Mouse (Mus musculus): Measurements from ENCODE around the gene Brat1.

DNA sequence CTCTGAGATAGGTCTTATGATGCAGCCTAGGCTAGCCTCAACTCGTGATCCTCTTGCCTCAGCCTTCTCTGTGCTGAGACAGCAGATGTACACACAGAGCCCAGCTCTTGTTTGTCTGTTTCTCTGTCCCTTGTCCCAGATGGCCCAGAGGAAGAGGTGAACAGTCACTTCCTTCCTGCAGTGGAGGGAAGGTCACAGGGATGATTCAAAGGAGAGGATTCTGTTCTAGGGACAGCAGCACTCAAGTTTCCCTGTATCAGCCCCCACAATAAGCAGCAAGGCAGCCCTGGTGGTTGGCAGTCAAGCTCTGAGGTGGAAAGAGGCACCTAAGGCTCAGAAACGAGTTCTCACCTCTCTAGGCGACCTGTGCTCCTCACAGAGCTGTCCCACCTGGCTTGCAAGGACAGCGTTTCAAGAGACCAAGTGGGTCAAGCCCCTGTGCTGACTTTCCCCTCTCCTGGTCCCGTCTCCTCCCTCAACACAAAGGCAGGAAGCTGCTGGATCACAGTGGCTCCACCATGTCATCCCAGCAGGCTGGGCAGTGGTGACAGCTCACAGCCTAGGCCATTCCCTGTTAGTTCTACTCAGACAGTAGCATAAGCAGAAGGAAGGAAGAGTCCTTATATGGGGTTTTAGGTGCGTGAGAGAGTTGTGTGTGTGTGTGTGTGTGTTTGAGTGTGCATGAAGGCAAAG lies 60.3 kb downstream of the Brat1 start:
- no peak for TF ChIP-seq CTCF (IDR thresholded peaks at IDR 0.05; ENCODE audit: control insufficient read depth, insufficient read depth, insufficient replicate concordance, low read depth, low read length)
- no peak for TF ChIP-seq POLR2A (IDR thresholded peaks at IDR 0.05; ENCODE audit: control insufficient read depth, low read depth, low read length)
